ENCODE assay signal across 14 mouse cellular contexts in the genomic region with DNA sequence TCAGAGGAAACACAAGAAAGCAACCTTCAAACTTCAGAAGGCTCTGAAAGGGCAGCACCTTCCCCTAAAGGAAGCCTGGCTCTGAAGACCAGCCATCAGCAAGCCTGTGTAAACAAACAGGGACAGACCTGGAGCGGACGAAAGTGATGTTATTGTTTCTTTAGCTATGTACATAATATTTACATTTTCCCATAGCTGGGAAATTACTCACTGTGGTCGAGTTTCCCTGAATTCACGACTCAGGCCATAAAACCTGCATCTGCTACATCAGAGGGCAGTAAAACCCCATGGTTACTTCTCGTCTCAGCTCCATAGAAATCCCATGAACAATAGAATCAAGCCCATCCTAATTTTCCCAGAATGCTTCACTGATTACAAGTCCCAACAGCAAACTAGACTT. TPM values are rescaled to one million over a fixed set of nuclear protein-coding genes. Genes with fewer than 3 reads are reported as not detected.
DNase-seq lines count a peak whose midpoint lies in the region; ATAC-seq lines count a peak whose summit lies in the region.
"Had no signal": no experiment of that assay in that cellular context is flagged by ENCODE, and none has a peak within 500 bp of the region (broad histone marks: within the 10 kb centered on the region; RNA-seq: fewer than 3 reads in every experiment).

No protein-coding gene starts in this region.

- no peaks in the 10 kb centered on the region for H3K9me3 ChIP-seq in heart, embryonic 15.5 days (replicated peaks)
- no peaks in the 10 kb centered on the region for H3K9me3 ChIP-seq in lung, embryonic 16.5 days (ENCODE audit: control insufficient read depth, low read length)
- no peaks in the 10 kb centered on the region for H3K9me3 ChIP-seq in intestine, embryonic 15.5 days
- H3K9me3 ChIP-seq in stomach, embryonic 14.5 days (ENCODE audit: control insufficient read depth, low read depth, low read length) = no peaks in the 10 kb centered on the region
- H3K9me3 ChIP-seq in forebrain, embryonic 10.5 days = no peaks in the 10 kb centered on the region

- no peak overlapping the region for H3K4me2 ChIP-seq in heart, embryonic 15.5 days
- no peak overlapping the region for H3K4me2 ChIP-seq in lung, embryonic 16.5 days (ENCODE audit: low read depth, low read length)
- no peak overlapping the region for H3K4me2 ChIP-seq in intestine, embryonic 15.5 days (replicated peaks)
- H3K4me2 ChIP-seq in stomach, embryonic 14.5 days (replicated peaks; ENCODE audit: low read depth, low read length) = peak overlapping the region; percentile 18; the same call in 1 of the 2 replicates

- H3K4me3 ChIP-seq in heart, embryonic 15.5 days = no peak overlapping the region
- no peak overlapping the region for H3K4me3 ChIP-seq in lung, embryonic 16.5 days (ENCODE audit: low read length)
- H3K4me3 ChIP-seq in intestine, embryonic 15.5 days (replicated peaks) = no peak overlapping the region
- no peak overlapping the region for H3K4me3 ChIP-seq in stomach, embryonic 14.5 days (ENCODE audit: low read depth, low read length)
- no peak overlapping the region for H3K4me3 ChIP-seq in forebrain, embryonic 10.5 days

- ATAC-seq in heart, embryonic 15.5 days (replicated peaks; ENCODE audit: insufficient number of reproducible peaks, insufficient read depth, low FRiP score, low read depth) = no peak
- peak; percentile 30; the same call in 1 of the 2 replicates for ATAC-seq in lung, embryonic 16.5 days (ENCODE audit: low read depth)
- ATAC-seq in intestine, embryonic 15.5 days = peak; percentile 44
- no peak for ATAC-seq in stomach, embryonic 14.5 days (ENCODE audit: insufficient number of reproducible peaks, insufficient read depth, low FRiP score, low read depth)
- ATAC-seq: forebrain, embryonic 14.5 days had no signal

- H3K4me1 ChIP-seq in heart, embryonic 15.5 days (replicated peaks) = peaks cover 57% of the 10 kb centered on the region
- H3K4me1 ChIP-seq in lung, embryonic 16.5 days (replicated peaks; ENCODE audit: control insufficient read depth, insufficient read depth, low read length) = peaks cover 49% of the 10 kb centered on the region
- H3K4me1 ChIP-seq in intestine, embryonic 15.5 days (replicated peaks) = peaks cover 47% of the 10 kb centered on the region
- H3K4me1 ChIP-seq in stomach, embryonic 14.5 days (ENCODE audit: control insufficient read depth, insufficient read depth, low read length) = peaks cover 52% of the 10 kb centered on the region
- peaks cover 66% of the 10 kb centered on the region for H3K4me1 ChIP-seq in forebrain, embryonic 10.5 days

- 50% methylated on average over 5 of the region's 5 CpGs for WGBS in heart, embryonic 15.5 days
- WGBS in lung, embryonic 16.5 days = 27% methylated on average over 5 of the region's 5 CpGs
- whole genome bisulfite sequencing in intestine, embryonic 15.5 days = 10% methylated on average over 5 of the region's 5 CpGs
- WGBS in stomach, embryonic 14.5 days = 22% methylated on average over 5 of the region's 5 CpGs
- WGBS in forebrain, embryonic 10.5 days = 67% methylated on average over 5 of the region's 5 CpGs

- no peak overlapping the region for H3K9ac ChIP-seq in heart, embryonic 15.5 days
- no peak overlapping the region for H3K9ac ChIP-seq in lung, embryonic 16.5 days (ENCODE audit: low read length)
- H3K9ac ChIP-seq in intestine, embryonic 15.5 days = no peak overlapping the region
- H3K9ac ChIP-seq in stomach, embryonic 14.5 days (replicated peaks; ENCODE audit: low read depth, low read length) = no peak overlapping the region

- H3K27me3 ChIP-seq in heart, embryonic 15.5 days = no peaks in the 10 kb centered on the region
- no peaks in the 10 kb centered on the region for H3K27me3 ChIP-seq in lung, embryonic 16.5 days (ENCODE audit: control insufficient read depth, insufficient read depth, low read depth, low read length)
- no peaks in the 10 kb centered on the region for H3K27me3 ChIP-seq in intestine, embryonic 15.5 days (replicated peaks)
- H3K27me3 ChIP-seq in stomach, embryonic 14.5 days (ENCODE audit: control insufficient read depth, insufficient read depth, low read length) = no peaks in the 10 kb centered on the region
- peaks cover 8% of the 10 kb centered on the region for H3K27me3 ChIP-seq in forebrain, embryonic 10.5 days (ENCODE audit: poor library complexity, severe bottlenecking)

- intact Hi-C loops in heart, postnatal 36 days (cut with DNase I) = no loop called here

- peak overlapping the region; percentile 42 for H3K27ac ChIP-seq in heart, embryonic 15.5 days
- peak overlapping the region; percentile 75 for H3K27ac ChIP-seq in lung, embryonic 16.5 days (ENCODE audit: low read length)
- peak overlapping the region; percentile 72 for H3K27ac ChIP-seq in intestine, embryonic 15.5 days
- H3K27ac ChIP-seq in stomach, embryonic 14.5 days (ENCODE audit: low read length) = peak overlapping the region; percentile 55; the same call in 1 of the 2 replicates
- no peak overlapping the region for H3K27ac ChIP-seq in forebrain, embryonic 10.5 days

- H3K36me3 ChIP-seq in heart, embryonic 15.5 days = no peaks in the 10 kb centered on the region
- no peaks in the 10 kb centered on the region for H3K36me3 ChIP-seq in lung, embryonic 16.5 days (ENCODE audit: control insufficient read depth, insufficient read depth, low read length)
- no peaks in the 10 kb centered on the region for H3K36me3 ChIP-seq in intestine, embryonic 15.5 days
- H3K36me3 ChIP-seq in stomach, embryonic 14.5 days (ENCODE audit: control insufficient read depth, insufficient read depth, low read length) = no peaks in the 10 kb centered on the region
- peaks cover 4% of the 10 kb centered on the region; the same call in 1 of the 2 replicates for H3K36me3 ChIP-seq in forebrain, embryonic 10.5 days (replicated peaks)
- H3K36me3 ChIP-seq: G1E had no signal

- DNase-seq in heart, postnatal 36 days = no peak
- no peak for DNase-seq in lung, postnatal 36 days
- DNase-seq in forebrain, embryonic 10.5 days (ENCODE audit: extremely low spot score, low spot score) = no peak
- DNase-seq in spleen, postnatal 14 days (ENCODE audit: low spot score in 2 of 2) = no peak
- DNase-seq: cerebellum, adult 11-12 months; gastrocnemius, postnatal 14 days; heart, postnatal 14 days; kidney, adult 9 months had no signal

RNA-seq across cellular contexts. Expression of a gene that starts 11.1 kb away (rescaled TPM):
- polyA plus RNA-seq in heart, embryonic 15.5 days (2015; fragmentation: Nextera tagmentation; extraction: Ambion mirVana) = 20.9 and 22.2 TPM in 2 replicates
- total RNA-seq in heart, postnatal 36 days (2021) = 100 to 1,000 TPM; 125 to 140 TPM
- polyA plus RNA-seq in lung, embryonic 16.5 days (2015; fragmentation: Nextera tagmentation; extraction: Ambion mirVana) = 19.7 and 20.7 TPM in 2 replicates
- 23.5 and 26.0 TPM in 2 replicates for polyA plus RNA-seq in intestine, embryonic 15.5 days (2015; fragmentation: Nextera tagmentation; extraction: Ambion mirVana)
- 19.4 and 20.7 TPM in 2 replicates for polyA plus RNA-seq in stomach, embryonic 14.5 days (2014; fragmentation: Nextera tagmentation; extraction: Ambion mirVana)
- polyA plus RNA-seq in forebrain, embryonic 10.5 days (2016; fragmentation: Nextera tagmentation; extraction: Ambion mirVana) = 10.6 and 12.2 TPM in 2 replicates

Comparison
In these comparisons a context has a peak if more than half of its experiments do, and no peak if none do; other contexts are left out.
1. ATAC-seq: peak in lung, embryonic 16.5 days (single experiment) and intestine, embryonic 15.5 days (single experiment); none in heart, embryonic 15.5 days (single experiment) and stomach, embryonic 14.5 days (single experiment).